Mouse (Mus musculus) erythroblast, embryonic 14.5 days (primary cell): ENCODE results near the gene Ctcf.

ENCODE experiments used
- GATA1 ChIP-seq: IDR thresholded peaks from 2 replicates; pipeline ENCODE4 v1.6.1; 2012; ENCODE audit warnings: low read length, inconsistent platforms, mixed read lengths
- TAL1 ChIP-seq: IDR thresholded peaks from 3 replicates; pipeline ENCODE4 v1.6.1; 2012; ENCODE audit warnings: low read length, inconsistent platforms, mixed read lengths

- TF ChIP-seq TAL1: no peak
- TF ChIP-seq GATA1: no peak
Observed at GRCm38 (mm10) chr8:105615942-105616341, 20.4 kb upstream of the Ctcf start.
